Mouse (Mus musculus): ENCODE data around the gene Mesp1. TPM values are rescaled to one million over a fixed set of nuclear protein-coding genes. Genes with fewer than 3 reads are reported as not detected.
"Not testable (repeated sequence)": the region's sequence is repeated elsewhere in the genome, so short reads cannot be mapped to it uniquely, and the experiment has no call there.

Mesp1 gene
- polyA plus RNA-seq, 1 experiment from 2014 or later: not detected

- Histone ChIP-seq H3K27ac (ENCODE audit: low read depth) (no peak overlapping the region), H3K36me3 (replicated peaks; ENCODE audit: insufficient read depth, low read length) (no peaks in the 10 kb centered on the region), H3K9ac (replicated peaks) (no peak overlapping the region), H3K4me1 (ENCODE audit: insufficient read depth) (no peaks in the 10 kb centered on the region), H3K4me2 (ENCODE audit: low read depth, low read length) (no peak overlapping the region), H3K9me3 (ENCODE audit: low read length) (no peaks in the 10 kb centered on the region), H3K27me3 (ENCODE audit: insufficient read depth, low read length) (peaks cover 8% of the 10 kb centered on the region; the same call in 1 of the 2 replicates), H3K4me3 (ENCODE audit: low read depth, low read length) (no peak overlapping the region)
- no peak for DNase-seq
- 66% methylated on average over 6 of the region's 6 CpGs for WGBS (ENCODE audit: insufficient replicate concordance)
- ATAC-seq: no peak
- TF ChIP-seq EP300 (IDR thresholded peaks at IDR 0.05; ENCODE audit: low read depth): no peak
- TF ChIP-seq CTCF (IDR thresholded peaks at IDR 0.05; ENCODE audit: low read depth): no peak
These were observed 5.9 kb upstream of the Mesp1 start for GRCm38 (mm10) chr7:79799506-79799905.

GRCm38 (mm10) chr7:79799048-79799447 lies 5.5 kb upstream of the Mesp1 start:
- 1% methylated on average over 8 of the region's 8 CpGs for WGBS (ENCODE audit: insufficient replicate concordance)
- Histone ChIP-seq H3K4me2 (ENCODE audit: low read depth, low read length) (no peak overlapping the region), H3K27me3 (ENCODE audit: insufficient read depth, low read length) (peaks cover 12% of the 10 kb centered on the region), H3K36me3 (replicated peaks; ENCODE audit: insufficient read depth, low read length) (no peaks in the 10 kb centered on the region), H3K4me3 (ENCODE audit: low read depth, low read length) (no peak overlapping the region), H3K9ac (replicated peaks) (no peak overlapping the region), H3K27ac (ENCODE audit: low read depth) (no peak overlapping the region), H3K9me3 (ENCODE audit: low read length) (no peaks in the 10 kb centered on the region), H3K4me1 (ENCODE audit: insufficient read depth) (no peaks in the 10 kb centered on the region)
- ATAC-seq (no peak), DNase-seq (peak; percentile 81)
- TF ChIP-seq EP300 (IDR thresholded peaks at IDR 0.05; ENCODE audit: low read depth): no peak
- TF ChIP-seq CTCF (IDR thresholded peaks at IDR 0.05; ENCODE audit: low read depth): peak; percentile 82

GRCm38 (mm10) chr7:79798606-79799005 lies 5.0 kb upstream of the Mesp1 start:
- Histone ChIP-seq H3K4me3 (ENCODE audit: low read depth, low read length) (no peak overlapping the region), H3K36me3 (replicated peaks; ENCODE audit: insufficient read depth, low read length) (no peaks in the 10 kb centered on the region), H3K4me2 (ENCODE audit: low read depth, low read length) (no peak overlapping the region), H3K4me1 (ENCODE audit: insufficient read depth) (no peaks in the 10 kb centered on the region), H3K9ac (replicated peaks) (no peak overlapping the region), H3K9me3 (ENCODE audit: low read length) (no peaks in the 10 kb centered on the region), H3K27ac (ENCODE audit: low read depth) (no peak overlapping the region), H3K27me3 (ENCODE audit: insufficient read depth, low read length) (peaks cover 17% of the 10 kb centered on the region)
- no peak for DNase-seq
- TF ChIP-seq CTCF (IDR thresholded peaks at IDR 0.05; ENCODE audit: low read depth) (no peak), EP300 (IDR thresholded peaks at IDR 0.05; ENCODE audit: low read depth) (no peak)
- no peak for ATAC-seq
- WGBS (ENCODE audit: insufficient replicate concordance): 25% methylated on average over 5 of the region's 5 CpGs

GRCm38 (mm10) chr7:79792635-79793421 lies 760 bp downstream of the Mesp1 start:
- H3K9ac ChIP-seq (replicated peaks): no peak overlapping the region
- ATAC-seq: peak; percentile 66
- 6% methylated on average over 76 of the region's 80 CpGs for WGBS (ENCODE audit: insufficient replicate concordance)
- H3K27ac ChIP-seq (ENCODE audit: low read depth): no peak overlapping the region
- H3K4me2 ChIP-seq (ENCODE audit: low read depth, low read length): peak overlapping the region; percentile 65
- no peak for TF ChIP-seq EP300 (IDR thresholded peaks at IDR 0.05; ENCODE audit: low read depth)
- TF ChIP-seq CTCF (IDR thresholded peaks at IDR 0.05; ENCODE audit: low read depth): peak; percentile 64
- no peaks in the 10 kb centered on the region for H3K36me3 ChIP-seq (replicated peaks; ENCODE audit: insufficient read depth, low read length)
- peak; percentile 54 for DNase-seq
- H3K4me1 ChIP-seq (ENCODE audit: insufficient read depth): peaks cover 13% of the 10 kb centered on the region
- H3K27me3 ChIP-seq (ENCODE audit: insufficient read depth, low read length): peaks cover 39% of the 10 kb centered on the region
- H3K9me3 ChIP-seq (ENCODE audit: low read length): no peaks in the 10 kb centered on the region
- H3K4me3 ChIP-seq (ENCODE audit: low read depth, low read length): peak overlapping the region; percentile 29

- Histone ChIP-seq H3K4me1 (ENCODE audit: insufficient read depth) (peaks cover 13% of the 10 kb centered on the region), H3K27me3 (ENCODE audit: insufficient read depth, low read length) (peaks cover 36% of the 10 kb centered on the region)
- not testable (repeated sequence) for DNase-seq; H3K9ac ChIP-seq (replicated peaks); H3K4me2 ChIP-seq (ENCODE audit: low read depth, low read length); H3K4me3 ChIP-seq (ENCODE audit: low read depth, low read length); H3K36me3 ChIP-seq (replicated peaks; ENCODE audit: insufficient read depth, low read length); H3K27ac ChIP-seq (ENCODE audit: low read depth); H3K9me3 ChIP-seq (ENCODE audit: low read length)
- 43% methylated on average over 2 of the region's 2 CpGs for WGBS (ENCODE audit: insufficient replicate concordance)
- peak; percentile 36; the same call in 1 of the 2 replicates for ATAC-seq
These were observed 3.8 kb downstream of the Mesp1 start for GRCm38 (mm10) chr7:79789812-79790211.

GRCm38 (mm10) chr7:79786295-79786694 lies 7.3 kb downstream of the Mesp1 start:
- H3K4me1 ChIP-seq (ENCODE audit: insufficient read depth): no peaks in the 10 kb centered on the region; the same call in 1 of the 2 replicates
- H3K9ac ChIP-seq (replicated peaks): no peak overlapping the region
- TF ChIP-seq EP300 (IDR thresholded peaks at IDR 0.05; ENCODE audit: low read depth) (no peak), CTCF (IDR thresholded peaks at IDR 0.05; ENCODE audit: low read depth) (peak; percentile 79)
- no peak overlapping the region for H3K27ac ChIP-seq (ENCODE audit: low read depth)
- no peaks in the 10 kb centered on the region for H3K9me3 ChIP-seq (ENCODE audit: low read length)
- WGBS (ENCODE audit: insufficient replicate concordance): 21% methylated on average over 6 of the region's 6 CpGs
- ATAC-seq (peak; percentile 52; the same call in 1 of the 2 replicates), DNase-seq (peak; percentile 66)
- no peak overlapping the region for H3K4me2 ChIP-seq (ENCODE audit: low read depth, low read length)
- H3K36me3 ChIP-seq (replicated peaks; ENCODE audit: insufficient read depth, low read length): no peaks in the 10 kb centered on the region
- peaks cover 2% of the 10 kb centered on the region for H3K27me3 ChIP-seq (ENCODE audit: insufficient read depth, low read length)
- no peak overlapping the region for H3K4me3 ChIP-seq (ENCODE audit: low read depth, low read length)
